Mouse (Mus musculus) stomach, postnatal 0 days (tissue): ENCODE data around the gene Ubxn10.

Experiments used
- CTCF ChIP-seq: IDR thresholded peaks from 2 replicates; pipeline ENCODE4 v1.5.1; 2016; ENCODE audit warnings: antibody characterized with exemption, low read depth, mild to moderate bottlenecking, moderate library complexity
- EP300 ChIP-seq: optimal IDR thresholded peaks from 2 replicates; pipeline ENCODE3; 2016; ENCODE audit warnings: antibody characterized with exemption

GRCm38 (mm10) chr4:138714186-138714585, 22.8 kb downstream of the Ubxn10 start:
- no peak for TF ChIP-seq CTCF
- no peak for TF ChIP-seq EP300
